Mouse (Mus musculus) hindlimb bud, embryonic 11.5 days (tissue): ENCODE results near the gene E130114P18Rik.

Experiments used
- DNase-seq: peaks from one replicate; pipeline ENCODE4 v3.0.0-alpha.2; 2012; ENCODE audit warnings: low read depth, low spot score; ENCODE audit errors: extremely low spot score

E130114P18Rik gene

DNA sequence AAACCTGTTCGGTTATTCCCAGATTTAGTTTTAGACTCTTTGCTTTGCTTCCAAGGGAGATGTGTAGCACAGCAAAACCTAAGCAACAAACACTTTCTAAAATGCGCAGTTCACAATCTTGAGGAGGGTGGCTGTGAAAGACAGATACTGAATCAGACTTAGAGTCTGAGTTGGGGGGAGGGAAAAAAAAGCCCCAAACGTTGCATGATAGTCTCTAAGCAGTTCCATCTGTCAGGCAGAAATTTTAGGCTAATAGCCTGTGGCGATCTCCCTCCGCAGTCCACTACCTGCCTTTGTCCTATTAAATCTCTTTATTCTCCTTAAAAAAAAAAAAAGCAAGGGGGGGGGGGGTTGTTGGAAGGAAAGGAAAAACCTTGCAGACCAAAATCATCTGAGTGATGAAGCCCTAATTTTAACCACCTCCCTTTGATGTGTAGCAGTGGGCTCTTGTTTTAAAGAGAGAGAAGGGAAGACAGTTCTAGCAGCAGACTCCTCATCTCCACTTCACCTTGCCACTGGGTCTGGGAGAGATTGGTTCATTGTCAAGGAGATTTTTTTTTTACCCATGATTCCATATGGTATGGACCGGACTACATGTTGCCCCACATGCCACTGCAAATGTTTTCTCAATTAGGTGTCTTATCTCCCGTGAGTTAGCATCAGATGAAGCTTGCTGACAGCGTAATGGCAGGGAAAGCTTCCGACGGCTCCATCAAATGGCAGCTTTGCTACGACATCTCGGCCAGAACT is 196.4 kb downstream of the E130114P18Rik start:
- DNase-seq: no peak

DNA sequence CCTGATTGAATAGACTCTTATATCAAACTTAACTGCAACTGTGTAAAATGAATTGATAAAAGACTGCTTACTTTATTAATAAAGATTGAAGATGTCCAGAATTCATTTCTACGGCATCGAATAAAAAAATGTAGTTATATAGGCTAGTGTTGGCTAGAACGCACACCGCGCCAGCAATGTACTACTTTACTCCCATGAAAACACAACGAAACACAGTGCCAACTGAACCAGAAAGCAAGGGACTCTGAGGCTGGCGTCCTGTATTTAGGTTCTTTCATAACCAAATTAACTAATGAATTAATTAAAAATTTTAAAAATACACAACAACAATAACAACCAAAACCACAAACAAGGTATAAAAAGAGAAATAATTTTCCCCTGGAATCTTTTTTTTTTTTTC is 197.0 kb downstream of the E130114P18Rik start:
- DNase-seq: no peak

DNA sequence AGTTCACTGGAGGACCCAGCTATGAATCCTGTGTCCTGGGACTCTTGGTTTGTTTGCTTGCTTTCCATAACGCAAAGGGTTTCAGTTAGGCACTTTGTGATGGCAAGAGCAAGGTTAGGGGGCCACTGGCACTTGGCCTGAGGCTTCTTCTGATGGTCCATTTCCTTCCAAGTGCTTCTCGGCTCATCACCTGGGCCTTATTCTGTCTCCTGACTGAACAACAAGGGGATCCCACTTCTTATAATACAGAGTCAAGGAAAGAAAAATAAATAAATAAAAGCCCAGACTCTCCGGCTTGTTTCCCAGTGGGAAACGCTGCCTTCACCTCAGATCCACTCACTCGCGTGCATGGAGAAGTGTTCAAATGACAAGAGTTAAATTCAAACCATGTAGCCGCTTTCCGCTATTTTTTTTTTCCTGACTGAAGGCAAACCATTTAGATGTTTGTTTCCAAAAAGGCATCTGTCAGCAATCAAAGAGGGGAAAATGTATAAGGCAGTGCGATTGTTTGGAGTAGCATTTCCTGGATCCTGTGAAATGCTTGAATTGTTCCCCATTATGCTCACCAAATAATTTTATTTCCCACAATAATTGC is 199.2 kb downstream of the E130114P18Rik start:
- no peak for DNase-seq

DNA sequence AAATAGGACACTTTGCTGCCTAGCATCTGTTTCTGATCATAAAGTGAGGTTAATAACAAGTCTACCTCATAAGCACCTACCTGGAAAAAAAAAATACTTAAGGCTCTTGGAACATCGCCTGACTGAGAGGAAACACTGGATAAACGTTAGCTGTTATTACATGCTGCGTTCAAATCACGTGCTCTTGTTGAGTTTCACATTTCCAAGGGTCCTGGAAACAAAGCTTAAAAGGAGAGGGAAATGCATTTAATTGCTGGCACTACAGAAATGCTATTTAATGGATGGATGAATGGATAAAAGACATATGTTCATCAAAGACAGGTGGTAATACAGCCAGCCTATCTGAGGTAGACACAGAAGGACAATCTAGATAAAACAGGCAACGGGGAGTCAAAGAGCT is 200.4 kb downstream of the E130114P18Rik start:
- no peak for DNase-seq

DNA sequence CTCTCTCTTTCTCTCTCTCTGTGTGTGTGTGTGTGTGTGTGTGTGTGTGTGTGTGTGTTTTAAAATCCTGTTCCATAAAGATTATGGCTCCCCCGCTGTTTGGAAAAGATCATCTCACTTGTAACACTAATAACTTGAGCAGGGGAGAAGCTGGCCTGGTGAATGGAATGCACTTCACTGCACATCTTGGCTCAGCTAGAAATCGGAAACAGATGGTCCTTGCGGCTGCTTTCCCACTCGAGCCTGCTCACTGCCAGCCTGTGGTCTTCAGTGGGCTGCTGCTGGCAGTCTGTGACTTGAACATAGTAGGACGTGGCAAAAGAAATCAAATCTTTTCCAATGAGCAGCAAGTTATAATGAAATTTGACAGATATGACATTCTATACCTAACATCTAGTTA is 202.4 kb downstream of the E130114P18Rik start:
- DNase-seq: no peak

DNA sequence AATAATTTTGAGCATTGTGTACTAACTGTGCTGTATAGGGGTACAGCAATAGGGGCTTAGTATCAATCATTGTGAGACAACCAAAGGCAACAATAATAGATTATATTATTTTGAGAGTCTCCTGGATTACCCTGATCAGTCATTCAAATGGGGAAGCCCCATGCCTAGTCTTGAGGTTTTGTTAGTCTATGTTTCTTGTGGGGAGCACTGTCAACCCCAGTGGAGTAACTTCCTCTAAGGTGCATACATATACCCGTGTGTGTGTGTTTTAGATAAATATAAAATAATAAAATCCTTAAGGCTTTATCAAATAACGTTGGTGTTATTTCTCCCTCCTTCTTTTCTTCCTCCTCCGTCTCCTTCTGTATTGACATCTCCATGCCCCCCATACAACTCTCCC is 208.6 kb downstream of the E130114P18Rik start:
- DNase-seq: no peak

DNA sequence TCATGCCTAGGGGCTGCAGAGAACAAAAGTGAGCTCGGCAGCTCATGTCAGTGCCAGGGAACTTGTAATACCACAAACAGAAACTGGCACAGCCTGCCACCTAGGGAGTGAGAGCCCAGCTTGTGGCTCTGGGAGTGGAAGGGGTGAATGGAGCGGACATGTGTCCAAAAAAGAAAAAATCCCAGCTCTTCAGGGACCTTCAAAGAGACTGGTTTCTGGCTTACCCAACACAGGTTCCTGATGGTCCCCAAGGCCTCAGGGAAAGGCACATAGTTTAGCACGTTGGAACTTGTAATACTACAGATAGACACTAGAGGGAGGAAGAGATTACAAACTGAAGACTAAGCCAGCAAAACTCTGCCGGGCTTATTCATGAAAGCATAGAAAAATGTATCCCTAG is 213.2 kb downstream of the E130114P18Rik start:
- DNase-seq: peak; percentile 79

DNA sequence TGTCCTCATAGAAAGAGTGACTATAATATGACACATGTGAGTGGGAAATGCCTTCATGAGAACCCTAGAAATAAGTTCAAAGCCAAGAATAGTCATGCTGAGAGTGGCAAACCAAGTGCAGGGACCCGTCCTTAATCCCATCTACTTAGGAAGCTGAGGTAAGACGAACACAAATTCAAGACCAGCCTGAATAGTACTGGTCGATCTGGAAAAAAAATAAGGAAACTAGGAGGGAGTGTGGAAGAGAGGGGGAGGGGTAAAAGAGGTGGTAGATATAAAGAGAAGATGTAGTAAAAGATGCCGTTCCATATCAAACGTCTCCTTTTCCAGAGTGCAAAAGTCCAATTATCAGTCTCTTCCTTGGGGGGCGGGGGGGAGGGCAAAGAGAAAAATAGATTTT is 213.7 kb downstream of the E130114P18Rik start:
- DNase-seq: no peak

DNA sequence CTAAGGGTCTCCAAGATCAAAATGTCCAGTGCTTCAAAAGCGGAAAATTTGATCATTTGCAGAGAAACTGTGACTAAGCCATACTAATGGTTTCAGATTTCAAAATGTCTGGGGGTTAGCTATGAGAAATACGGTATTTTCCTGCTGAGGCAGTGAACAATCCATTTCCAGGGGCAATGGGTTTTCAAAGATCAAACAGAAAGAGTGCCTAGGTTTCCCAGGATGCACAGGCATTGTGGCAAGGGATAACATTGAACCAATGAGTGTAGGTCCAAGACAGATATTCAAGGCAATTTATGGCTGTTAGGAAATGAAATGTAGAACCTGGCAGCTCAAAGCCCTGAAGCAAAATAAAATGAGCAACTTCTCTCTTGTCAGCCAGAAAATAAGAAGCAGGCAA is 220.3 kb downstream of the E130114P18Rik start:
- no peak for DNase-seq

DNA sequence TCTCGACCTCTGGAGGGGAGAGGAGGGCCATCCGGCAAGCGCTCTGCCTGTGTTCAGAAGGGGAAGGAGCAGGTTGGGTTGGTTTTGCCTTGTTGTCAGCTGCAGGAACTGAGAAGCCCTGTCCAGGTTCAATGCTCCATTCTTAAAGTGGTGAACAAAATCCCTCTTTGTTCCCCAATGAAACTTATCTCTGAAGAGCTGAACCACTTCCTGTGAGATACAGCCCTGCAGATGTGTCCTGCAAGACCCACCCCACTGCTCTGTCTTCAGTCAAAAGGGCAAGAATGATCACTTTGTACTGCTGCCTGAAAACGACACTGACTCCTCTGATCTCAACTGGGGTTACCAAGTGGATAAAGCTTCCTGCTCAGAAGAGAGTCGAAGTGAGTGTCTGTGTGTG is 233.9 kb downstream of the E130114P18Rik start:
- no peak for DNase-seq

DNA sequence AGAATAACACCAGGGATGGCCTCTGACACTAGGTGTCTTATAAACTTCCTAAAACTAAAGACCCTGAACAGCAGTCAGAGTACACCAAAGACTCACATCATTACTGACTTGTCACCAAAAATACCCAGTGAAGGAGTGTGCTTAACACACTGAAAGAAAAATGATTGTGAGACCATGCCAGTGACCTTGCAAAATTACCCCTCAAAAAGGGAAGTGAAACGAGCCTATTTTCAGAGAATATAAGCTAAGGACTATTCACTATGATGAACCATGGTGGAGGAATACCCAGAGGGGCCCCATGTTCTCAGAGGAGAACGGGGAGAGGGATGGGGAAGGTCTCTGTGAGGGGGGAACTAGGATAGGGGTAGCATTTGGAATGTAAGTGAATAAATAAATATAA is 245.8 kb downstream of the E130114P18Rik start:
- no peak for DNase-seq

DNA sequence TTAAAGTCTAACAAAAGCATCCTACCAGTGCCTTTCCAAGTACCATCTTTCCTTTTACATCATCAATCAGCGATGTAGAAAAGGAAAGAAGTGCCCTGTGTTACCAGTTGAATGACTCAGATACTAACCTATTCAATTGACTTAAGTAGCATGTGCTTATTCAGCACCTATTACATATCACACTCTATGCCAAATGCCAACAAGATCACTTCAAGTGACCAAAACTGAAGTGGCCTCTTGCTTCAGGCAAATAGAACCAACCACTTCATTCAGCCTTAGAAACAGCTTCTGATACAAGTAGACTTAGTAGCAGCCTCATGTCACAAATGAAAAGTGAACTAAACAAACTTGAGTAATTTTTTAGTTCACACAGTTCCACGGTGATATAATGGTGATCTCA is 249.4 kb downstream of the E130114P18Rik start:
- no peak for DNase-seq
